Mouse (Mus musculus) inflammation-experienced regulatory T-cells, adult 16 weeks (primary cell): ENCODE measurements around the gene Alcam. TPM values are rescaled to one million over a fixed set of nuclear protein-coding genes. Genes with fewer than 3 reads are reported as not detected.

Source experiments
- polyA plus RNA-seq: library from polyadenylated mRNA; unstranded; fragments of 100-300 nt; shearing (Covaris generic); gene quantifications from one replicate; pipeline ENCODE4 v1.2.1, GENCODE M21; 2017

Gene Alcam
- 10.9 TPM for polyA plus RNA-seq

GRCm38 (mm10) chr16:52453971-52454514, at the start of gene Alcam:
Alcam (minus strand) TSS chr16:52454074.

